ENCODE assay signal across 8 mouse cellular contexts in the genomic region with DNA sequence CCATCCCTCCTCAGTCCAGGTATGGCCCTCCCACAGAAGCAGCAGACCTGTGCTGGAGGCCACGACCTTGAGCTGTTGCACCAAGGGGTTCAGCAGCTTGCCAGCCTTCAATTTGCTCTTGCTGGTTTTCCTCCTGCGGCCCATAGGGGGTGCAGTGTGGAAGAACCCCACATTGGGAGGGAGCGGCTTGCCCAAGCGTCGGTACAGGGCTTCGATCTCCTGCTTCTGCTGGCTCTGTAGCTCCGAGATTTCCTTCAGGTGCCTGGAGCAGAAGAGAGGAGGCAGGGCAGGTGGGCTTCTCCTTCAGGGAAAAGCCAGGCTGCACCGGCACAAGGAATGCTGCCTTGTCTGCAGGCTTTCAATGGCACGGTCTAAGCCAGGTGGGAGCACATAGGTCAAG.
DNase-seq lines count a peak whose midpoint lies in the region; ATAC-seq and TF ChIP-seq lines count a peak whose summit lies in the region.

No protein-coding gene starts in this region.

- 0 out of 2 replicates have a peak, but pooled peaks cover 22% of the 10 kb centered on the region for H3K27me3 ChIP-seq in heart, embryonic 12.5 days (replicated peaks)
- H3K27me3 ChIP-seq in spleen, adult 2 months (ENCODE audit: control insufficient read depth, insufficient read depth, low read length): no peaks in the 10 kb centered on the region

- no peak overlapping the region for H3K27ac ChIP-seq in heart, embryonic 12.5 days (ENCODE audit: poor library complexity, severe bottlenecking)
- no peak overlapping the region for H3K27ac ChIP-seq in spleen, adult 2 months (ENCODE audit: insufficient read depth, low read length)

- no peaks in the 10 kb centered on the region for H3K4me1 ChIP-seq in heart, embryonic 12.5 days (replicated peaks)
- no peaks in the 10 kb centered on the region for H3K4me1 ChIP-seq in spleen, adult 2 months (ENCODE audit: control insufficient read depth, insufficient read depth, insufficient read length)

- H3K4me3 ChIP-seq in heart, embryonic 12.5 days: no peak overlapping the region
- no peak overlapping the region for H3K4me3 ChIP-seq in spleen, adult 2 months (ENCODE audit: extremely low read depth, insufficient read depth, insufficient read length)

- no peak overlapping the region for H3K9ac ChIP-seq in heart, embryonic 12.5 days

- ATAC-seq in heart, embryonic 12.5 days (ENCODE audit: insufficient number of reproducible peaks, low FRiP score): 0 out of 2 replicates have a peak, but pooled peaks have one; percentile 15

- H3K4me2 ChIP-seq in heart, embryonic 12.5 days: no peak overlapping the region

- H3K36me3 ChIP-seq in heart, embryonic 12.5 days: no peaks in the 10 kb centered on the region
- H3K36me3 ChIP-seq in spleen, adult 2 months (ENCODE audit: control insufficient read depth, insufficient read depth, low read length): no peaks in the 10 kb centered on the region

- no peak for TF ChIP-seq POLR2A in spleen, adult 2 months (IDR thresholded peaks at IDR 0.05; ENCODE audit: low read depth, low read length)

- H3K9me3 ChIP-seq in heart, embryonic 12.5 days (replicated peaks): no peaks in the 10 kb centered on the region

- DNase-seq in heart, adult 11 months: no peak
- DNase-seq in spleen, adult 2 months (ENCODE audit: low read depth in 1 of 2, low spot score in 2 of 2): peak in 1 of 2 experiments; percentile 22
- no peak for DNase-seq in spleen, postnatal 4 days (ENCODE audit: low spot score in 2 of 2)
- peak; percentile 18 for DNase-seq in heart, postnatal 4 days
- peak; percentile 38 to 68 for DNase-seq in thymus, postnatal 10 days (ENCODE audit: low spot score in 2 of 2)
- no peak for DNase-seq in right cerebral cortex, postnatal 14 days
- no peak for DNase-seq in frontal cortex, postnatal 36 days (ENCODE audit: low spot score in 2 of 2)

- WGBS in heart, embryonic 12.5 days: 36% methylated on average over 9 of the region's 9 CpGs
- WGBS in spleen, adult 2 months: 35% methylated on average over 9 of the region's 9 CpGs

- TF ChIP-seq CTCF in spleen, adult 2 months (IDR thresholded peaks at IDR 0.05; ENCODE audit: extremely low read depth, insufficient read depth, insufficient read length, insufficient replicate concordance): peak; percentile 52; the same call in 1 of the 2 replicates

Comparison
In these comparisons a context has a peak if more than half of its experiments do, and no peak if none do; other contexts are left out.
1. DNase-seq: peak in heart, postnatal 4 days (single experiment) and thymus, postnatal 10 days (2 of 2); none in heart, adult 11 months (single experiment), spleen, postnatal 4 days (0 of 2), right cerebral cortex, postnatal 14 days (single experiment) and frontal cortex, postnatal 36 days (0 of 2).